Mouse (Mus musculus): Measurements from ENCODE around the gene Chrd. TPM values are rescaled to one million over a fixed set of nuclear protein-coding genes. Genes with fewer than 3 reads are reported as not detected.

The Chrd gene
- polyA plus RNA-seq, 1 experiment = 0.63 TPM

- Histone ChIP-seq H3ac (ENCODE audit: control insufficient read depth, insufficient read length, low read depth) (no peak overlapping the region), H3K79me2 (ENCODE audit: control insufficient read depth, insufficient read depth) (peaks cover 21% of the 10 kb centered on the region), H3K27me3 (ENCODE audit: control insufficient read depth, insufficient read depth, insufficient read length) (no peaks in the 10 kb centered on the region), H3K4me3 (ENCODE audit: insufficient read depth, poor library complexity, severe bottlenecking) (no peak overlapping the region), H3K36me3 (ENCODE audit: control insufficient read depth, insufficient read depth) (peaks cover 23% of the 10 kb centered on the region), H3K79me3 (ENCODE audit: low read depth) (peaks cover 14% of the 10 kb centered on the region)
- TF ChIP-seq USF1 (IDR thresholded peaks at IDR 0.05; ENCODE audit: low read depth) = no peak
- TF ChIP-seq CEBPB (IDR thresholded peaks at IDR 0.05; ENCODE audit: low read depth) = no peak
- TF ChIP-seq CTCF (IDR thresholded peaks at IDR 0.05; ENCODE audit: control insufficient read depth, insufficient read depth, insufficient read length) = no peak
- no peak for TF ChIP-seq MAX (IDR thresholded peaks at IDR 0.05)
- TF ChIP-seq FOSL1 (IDR thresholded peaks at IDR 0.05; ENCODE audit: insufficient read depth, low read length, poor library complexity, severe bottlenecking) = no peak
These were observed 10.2 kb upstream of the Chrd start for GRCm38 (mm10) chr16:20722736-20723135.

- Histone ChIP-seq H3K36me3 (ENCODE audit: control insufficient read depth, insufficient read depth) (peaks cover 23% of the 10 kb centered on the region), H3K4me3 (ENCODE audit: insufficient read depth, poor library complexity, severe bottlenecking) (no peak overlapping the region), H3K79me3 (ENCODE audit: low read depth) (peaks cover 12% of the 10 kb centered on the region), H3K79me2 (ENCODE audit: control insufficient read depth, insufficient read depth) (peaks cover 17% of the 10 kb centered on the region), H3K27me3 (ENCODE audit: control insufficient read depth, insufficient read depth, insufficient read length) (no peaks in the 10 kb centered on the region), H3ac (ENCODE audit: control insufficient read depth, insufficient read length, low read depth) (no peak overlapping the region)
- no peak for TF ChIP-seq CTCF (IDR thresholded peaks at IDR 0.05; ENCODE audit: control insufficient read depth, insufficient read depth, insufficient read length)
- TF ChIP-seq MAX (IDR thresholded peaks at IDR 0.05) = no peak
- TF ChIP-seq FOSL1 (IDR thresholded peaks at IDR 0.05; ENCODE audit: insufficient read depth, low read length, poor library complexity, severe bottlenecking) = no peak
- TF ChIP-seq MYOD1 (IDR thresholded peaks at IDR 0.05; ENCODE audit: control insufficient read depth, insufficient read length, low read depth) = no peak
- no peak for TF ChIP-seq CEBPB (IDR thresholded peaks at IDR 0.05; ENCODE audit: low read depth)
- TF ChIP-seq USF1 (IDR thresholded peaks at IDR 0.05; ENCODE audit: low read depth) = no peak
- no peak for TF ChIP-seq MYOG (IDR thresholded peaks at IDR 0.05; ENCODE audit: control insufficient read depth, extremely low read depth, insufficient read length)
These were observed 9.7 kb upstream of the Chrd start for GRCm38 (mm10) chr16:20723247-20723646.

- Histone ChIP-seq H3K79me3 (ENCODE audit: low read depth) (peaks cover 4% of the 10 kb centered on the region), H3K4me3 (ENCODE audit: insufficient read depth, poor library complexity, severe bottlenecking) (no peak overlapping the region), H3K27me3 (ENCODE audit: control insufficient read depth, insufficient read depth, insufficient read length) (no peaks in the 10 kb centered on the region), H3ac (ENCODE audit: control insufficient read depth, insufficient read length, low read depth) (no peak overlapping the region), H3K79me2 (ENCODE audit: control insufficient read depth, insufficient read depth) (peaks cover 8% of the 10 kb centered on the region), H3K36me3 (ENCODE audit: control insufficient read depth, insufficient read depth) (peaks cover 22% of the 10 kb centered on the region)
- no peak for TF ChIP-seq USF1 (IDR thresholded peaks at IDR 0.05; ENCODE audit: low read depth)
- TF ChIP-seq CTCF (IDR thresholded peaks at IDR 0.05; ENCODE audit: control insufficient read depth, insufficient read depth, insufficient read length) = peak; percentile 92
- no peak for TF ChIP-seq MYOD1 (IDR thresholded peaks at IDR 0.05; ENCODE audit: control insufficient read depth, insufficient read length, low read depth)
- no peak for TF ChIP-seq MYOG (IDR thresholded peaks at IDR 0.05; ENCODE audit: control insufficient read depth, extremely low read depth, insufficient read length)
- no peak for TF ChIP-seq FOSL1 (IDR thresholded peaks at IDR 0.05; ENCODE audit: insufficient read depth, low read length, poor library complexity, severe bottlenecking)
- TF ChIP-seq MAX (IDR thresholded peaks at IDR 0.05) = no peak
- peak; percentile 84 for TF ChIP-seq CEBPB (IDR thresholded peaks at IDR 0.05; ENCODE audit: low read depth)
These were observed 8.6 kb upstream of the Chrd start for GRCm38 (mm10) chr16:20724338-20724748.

GRCm38 (mm10) chr16:20725321-20725720 lies 7.6 kb upstream of the Chrd start:
- H3K79me3 ChIP-seq (ENCODE audit: low read depth) = no peaks in the 10 kb centered on the region
- H3K79me2 ChIP-seq (ENCODE audit: control insufficient read depth, insufficient read depth) = no peaks in the 10 kb centered on the region
- no peak overlapping the region for H3ac ChIP-seq (ENCODE audit: control insufficient read depth, insufficient read length, low read depth)
- peaks cover 12% of the 10 kb centered on the region for H3K36me3 ChIP-seq (ENCODE audit: control insufficient read depth, insufficient read depth)
- no peak for TF ChIP-seq FOSL1 (IDR thresholded peaks at IDR 0.05; ENCODE audit: insufficient read depth, low read length, poor library complexity, severe bottlenecking)
- TF ChIP-seq MAX (IDR thresholded peaks at IDR 0.05) = no peak
- TF ChIP-seq USF1 (IDR thresholded peaks at IDR 0.05; ENCODE audit: low read depth) = no peak
- no peak for TF ChIP-seq CEBPB (IDR thresholded peaks at IDR 0.05; ENCODE audit: low read depth)
- no peak for TF ChIP-seq MYOD1 (IDR thresholded peaks at IDR 0.05; ENCODE audit: control insufficient read depth, insufficient read length, low read depth)
- no peak for TF ChIP-seq CTCF (IDR thresholded peaks at IDR 0.05; ENCODE audit: control insufficient read depth, insufficient read depth, insufficient read length)
- TF ChIP-seq MYOG (IDR thresholded peaks at IDR 0.05; ENCODE audit: control insufficient read depth, extremely low read depth, insufficient read length) = no peak
- H3K4me3 ChIP-seq (ENCODE audit: insufficient read depth, poor library complexity, severe bottlenecking) = no peak overlapping the region
- no peaks in the 10 kb centered on the region for H3K27me3 ChIP-seq (ENCODE audit: control insufficient read depth, insufficient read depth, insufficient read length)

GRCm38 (mm10) chr16:20725750-20726149 lies 7.2 kb upstream of the Chrd start:
- Histone ChIP-seq H3K79me2 (ENCODE audit: control insufficient read depth, insufficient read depth) (no peaks in the 10 kb centered on the region), H3K36me3 (ENCODE audit: control insufficient read depth, insufficient read depth) (peaks cover 8% of the 10 kb centered on the region), H3ac (ENCODE audit: control insufficient read depth, insufficient read length, low read depth) (no peak overlapping the region), H3K79me3 (ENCODE audit: low read depth) (no peaks in the 10 kb centered on the region), H3K4me3 (ENCODE audit: insufficient read depth, poor library complexity, severe bottlenecking) (no peak overlapping the region), H3K27me3 (ENCODE audit: control insufficient read depth, insufficient read depth, insufficient read length) (no peaks in the 10 kb centered on the region)
- TF ChIP-seq MYOG (IDR thresholded peaks at IDR 0.05; ENCODE audit: control insufficient read depth, extremely low read depth, insufficient read length) = no peak
- no peak for TF ChIP-seq MAX (IDR thresholded peaks at IDR 0.05)
- no peak for TF ChIP-seq MYOD1 (IDR thresholded peaks at IDR 0.05; ENCODE audit: control insufficient read depth, insufficient read length, low read depth)
- no peak for TF ChIP-seq CEBPB (IDR thresholded peaks at IDR 0.05; ENCODE audit: low read depth)
- TF ChIP-seq CTCF (IDR thresholded peaks at IDR 0.05; ENCODE audit: control insufficient read depth, insufficient read depth, insufficient read length) = no peak
- TF ChIP-seq USF1 (IDR thresholded peaks at IDR 0.05; ENCODE audit: low read depth) = no peak
- TF ChIP-seq FOSL1 (IDR thresholded peaks at IDR 0.05; ENCODE audit: insufficient read depth, low read length, poor library complexity, severe bottlenecking) = no peak

GRCm38 (mm10) chr16:20726384-20726783 lies 6.5 kb upstream of the Chrd start:
- Histone ChIP-seq H3ac (ENCODE audit: control insufficient read depth, insufficient read length, low read depth) (no peak overlapping the region), H3K4me3 (ENCODE audit: insufficient read depth, poor library complexity, severe bottlenecking) (no peak overlapping the region), H3K79me2 (ENCODE audit: control insufficient read depth, insufficient read depth) (no peaks in the 10 kb centered on the region), H3K36me3 (ENCODE audit: control insufficient read depth, insufficient read depth) (peaks cover 7% of the 10 kb centered on the region), H3K79me3 (ENCODE audit: low read depth) (no peaks in the 10 kb centered on the region), H3K27me3 (ENCODE audit: control insufficient read depth, insufficient read depth, insufficient read length) (no peaks in the 10 kb centered on the region)
- no peak for TF ChIP-seq CTCF (IDR thresholded peaks at IDR 0.05; ENCODE audit: control insufficient read depth, insufficient read depth, insufficient read length)
- no peak for TF ChIP-seq FOSL1 (IDR thresholded peaks at IDR 0.05; ENCODE audit: insufficient read depth, low read length, poor library complexity, severe bottlenecking)
- TF ChIP-seq USF1 (IDR thresholded peaks at IDR 0.05; ENCODE audit: low read depth) = no peak
- no peak for TF ChIP-seq MYOG (IDR thresholded peaks at IDR 0.05; ENCODE audit: control insufficient read depth, extremely low read depth, insufficient read length)
- no peak for TF ChIP-seq MAX (IDR thresholded peaks at IDR 0.05)
- TF ChIP-seq CEBPB (IDR thresholded peaks at IDR 0.05; ENCODE audit: low read depth) = no peak
- TF ChIP-seq MYOD1 (IDR thresholded peaks at IDR 0.05; ENCODE audit: control insufficient read depth, insufficient read length, low read depth) = no peak
